Mouse (Mus musculus): Measurements from ENCODE around the gene Nfx1. TPM values are rescaled to one million over a fixed set of nuclear protein-coding genes. Genes with fewer than 3 reads are reported as not detected.

The Nfx1 gene
- polyA plus RNA-seq, 1 experiment from 2014 or later = 85.9 TPM

- H3K9ac ChIP-seq = no peak overlapping the region
- no peaks in the 10 kb centered on the region for H3K27me3 ChIP-seq
- no peak overlapping the region for H3K4me3 ChIP-seq
- H3K27ac ChIP-seq = no peak overlapping the region
- H3K9me3 ChIP-seq = no peaks in the 10 kb centered on the region
- 70% methylated on average over 12 of the region's 12 CpGs for WGBS
- no peak for ATAC-seq (ENCODE audit: insufficient number of reproducible peaks, low FRiP score, low TSS enrichment, low read depth)
- no peaks in the 10 kb centered on the region for H3K36me3 ChIP-seq
- no peak overlapping the region for H3K4me2 ChIP-seq
- no peaks in the 10 kb centered on the region for H3K4me1 ChIP-seq
Observed at GRCm38 (mm10) chr4:41073008-41073817, 102.5 kb downstream of the Nfx1 start.

- Histone ChIP-seq H3K4me3 (no peak overlapping the region), H3K9me3 (no peaks in the 10 kb centered on the region), H3K4me2 (no peak overlapping the region), H3K9ac (no peak overlapping the region), H3K27ac (no peak overlapping the region), H3K4me1 (no peaks in the 10 kb centered on the region), H3K27me3 (no peaks in the 10 kb centered on the region), H3K36me3 (no peaks in the 10 kb centered on the region)
- ATAC-seq (ENCODE audit: insufficient number of reproducible peaks, low FRiP score, low TSS enrichment, low read depth) = no peak
- WGBS = 59% methylated on average over 6 of the region's 6 CpGs
Observed at GRCm38 (mm10) chr4:41074461-41074860, 103.8 kb downstream of the Nfx1 start.

Small RNAs within 50 kb of the gene (microRNA-seq; reads per million reads assigned to microRNA genes)
- 1.4 reads per million for gene Mir3094

Other genes starting within 250 kb of the Nfx1 start
- gene Dnaja1, start 248.8 kb upstream of the Nfx1 start, polyA plus RNA-seq (2015; fragmentation: Nextera tagmentation; extraction: Ambion mirVana) = 375 and 380 TPM in 2 replicates
- 134 and 138 TPM in 2 replicates for gene Smu1, start 213.0 kb upstream of the Nfx1 start, polyA plus RNA-seq (2015; fragmentation: Nextera tagmentation; extraction: Ambion mirVana)
- gene B4galt1, start 116.9 kb upstream of the Nfx1 start, polyA plus RNA-seq (2015; fragmentation: Nextera tagmentation; extraction: Ambion mirVana) = 50.3 and 58.1 TPM in 2 replicates
- gene Spink4, start 50.9 kb upstream of the Nfx1 start, polyA plus RNA-seq (2015; fragmentation: Nextera tagmentation; extraction: Ambion mirVana) = not detected in 2 replicates
- gene Bag1, start 22.6 kb upstream of the Nfx1 start, polyA plus RNA-seq (2015; fragmentation: Nextera tagmentation; extraction: Ambion mirVana) = 210 and 218 TPM in 2 replicates
- 116 and 119 TPM in 2 replicates for gene Chmp5, start 22.5 kb upstream of the Nfx1 start, polyA plus RNA-seq (2015; fragmentation: Nextera tagmentation; extraction: Ambion mirVana)
- gene Aqp7, start 77.2 kb downstream of the Nfx1 start, polyA plus RNA-seq (2015; fragmentation: Nextera tagmentation; extraction: Ambion mirVana) = 0.24 and 0.55 TPM in 2 replicates
- gene Aqp3, start 127.3 kb downstream of the Nfx1 start, polyA plus RNA-seq (2015; fragmentation: Nextera tagmentation; extraction: Ambion mirVana) = 82.8 and 104 TPM in 2 replicates
- 26.5 and 27.1 TPM in 2 replicates for gene Nol6, start 153.5 kb downstream of the Nfx1 start, polyA plus RNA-seq (2015; fragmentation: Nextera tagmentation; extraction: Ambion mirVana)
- 71.2 and 75.0 TPM in 2 replicates for gene Ube2r2, start 164.8 kb downstream of the Nfx1 start, polyA plus RNA-seq (2015; fragmentation: Nextera tagmentation; extraction: Ambion mirVana)

Measured in limb, embryonic 15.5 days (tissue).